Mouse (Mus musculus) midbrain, embryonic 16.5 days (tissue): ENCODE measurements at regions not wholly inside any gene's neighbourhood (a gene's known extent, or its start where the extent isn't known, plus 50 kb on each side); places are given as distances from the start of the nearest gene placed in this dataset.

Experiments
- ATAC-seq: fragments of 200-750 bp; cut with Nextera tagmentation; 2 replicates; pipeline ENCODE4 v1.8.0; 2017; ENCODE audit warnings: moderate TSS enrichment
- H3K27ac ChIP-seq: fragments of 300-500 bp; sonication (generic); 2 replicates; pipeline ENCODE4 v1.5.1; 2014; ENCODE audit warnings: mild to moderate bottlenecking, low read length, mixed read lengths
- H3K27me3 ChIP-seq: fragments of 300-500 bp; sonication (generic); 2 replicates; pipeline ENCODE4 v1.6.1; 2014; ENCODE audit warnings: low read depth, low read length, mixed read lengths; ENCODE audit not compliant: control insufficient read depth, insufficient read depth
- H3K36me3 ChIP-seq: fragments of 300-500 bp; sonication (generic); 2 replicates; pipeline ENCODE4 v1.6.1; 2014; ENCODE audit warnings: mild to moderate bottlenecking, low read length, moderate library complexity, mixed read lengths; ENCODE audit not compliant: control insufficient read depth, insufficient read depth
- H3K4me1 ChIP-seq: fragments of 300-500 bp; sonication (generic); 2 replicates; pipeline ENCODE4 v1.6.1; 2014; ENCODE audit warnings: mild to moderate bottlenecking, low read length, mixed read lengths; ENCODE audit not compliant: control insufficient read depth, insufficient read depth
- H3K4me2 ChIP-seq: fragments of 300-500 bp; sonication (generic); 2 replicates; pipeline ENCODE4 v1.6.1; 2014; ENCODE audit warnings: mild to moderate bottlenecking, low read length, mixed read lengths
- H3K4me3 ChIP-seq: fragments of 300-500 bp; sonication (generic); 2 replicates; pipeline ENCODE4 v1.5.1; 2014; ENCODE audit warnings: low read depth, mild to moderate bottlenecking, low read length, moderate library complexity, mixed read lengths
- H3K9ac ChIP-seq: fragments of 300-500 bp; sonication (generic); 2 replicates; pipeline ENCODE4 v1.6.1; 2014; ENCODE audit warnings: low read depth, low read length, mixed read lengths
- H3K9me3 ChIP-seq: fragments of 300-500 bp; sonication (generic); replicated peaks from 2 replicates; pipeline ENCODE4 v1.6.1; 2014; ENCODE audit warnings: mild to moderate bottlenecking, low read length, mixed read lengths; ENCODE audit not compliant: control insufficient read depth, poor library complexity, severe bottlenecking
- WGBS: fragments of 180-500 bp; shearing (Covaris S2); extraction: QIAGEN DNeasy Blood & Tissue Kit; methylation state at CpG from one replicate; pipeline ENCODE4 v1.1.7; 2014; 5-methylcytosine and 5-hydroxymethylcytosine counted together

DNA sequence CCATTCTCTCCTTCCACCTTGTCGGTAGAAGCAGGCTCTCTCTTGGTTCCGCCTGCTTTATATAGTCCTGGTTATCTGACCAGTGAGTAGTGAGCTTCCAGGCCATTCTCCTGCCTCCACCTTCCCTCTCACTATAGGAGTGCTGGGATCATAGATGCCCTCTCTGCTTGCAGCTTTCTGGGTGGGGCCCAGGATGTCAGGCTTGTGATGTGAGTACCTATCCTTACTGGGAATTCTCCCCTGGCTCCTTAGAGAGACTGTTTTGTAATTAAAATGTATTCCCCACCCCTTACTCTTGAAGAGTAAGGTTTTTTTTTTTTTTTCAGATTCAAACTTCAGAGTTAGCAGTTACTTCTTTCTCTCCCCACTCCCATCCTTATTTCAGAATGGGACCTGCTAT is 291.1 kb upstream of the Rtl1 start:
- no peak for ATAC-seq

DNA sequence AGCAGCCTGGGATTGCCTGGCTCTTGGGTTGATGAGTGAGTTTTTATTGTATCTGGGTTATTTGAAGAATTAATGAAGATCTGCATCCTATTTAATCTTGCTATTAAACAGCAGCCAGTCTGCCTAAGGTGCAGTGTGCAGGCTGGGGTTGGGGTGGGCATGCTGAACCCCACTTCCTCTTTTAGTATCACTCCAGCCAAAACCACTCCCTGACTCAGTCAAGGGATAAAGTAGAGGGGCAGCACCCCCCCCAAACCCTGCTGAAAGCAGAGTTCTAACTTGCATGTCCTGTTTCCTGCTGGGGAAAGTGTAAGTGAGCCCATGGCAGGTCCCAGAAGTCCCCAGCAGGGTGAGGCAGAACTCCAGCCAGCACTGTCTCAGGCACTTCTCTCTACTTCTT is 292.7 kb upstream of the Rtl1 start:
- no peak overlapping the region for H3K4me3 ChIP-seq
- ATAC-seq, result no peak

More for the DNA sequence above, 291.1 kb upstream of the Rtl1 start:
- Histone ChIP-seq H3K4me2 (no peak overlapping the region), H3K9ac (no peak overlapping the region), H3K4me3 (no peak overlapping the region), H3K27me3 (no peaks in the 10 kb centered on the region), H3K9me3 (no peaks in the 10 kb centered on the region), H3K36me3 (no peaks in the 10 kb centered on the region), H3K4me1 (no peaks in the 10 kb centered on the region), H3K27ac (no peak overlapping the region)
- 81% methylated on average over 2 of the region's 2 CpGs for WGBS

GRCm38 (mm10) chr12:109893657-109894056 is 293.5 kb upstream of the Rtl1 start:
- no peak overlapping the region for H3K9ac ChIP-seq
- no peaks in the 10 kb centered on the region for H3K4me1 ChIP-seq
- no peak overlapping the region for H3K4me2 ChIP-seq
- H3K27ac ChIP-seq, result no peak overlapping the region
- H3K27me3 ChIP-seq, result no peaks in the 10 kb centered on the region
- no peaks in the 10 kb centered on the region for H3K36me3 ChIP-seq
- H3K9me3 ChIP-seq, result no peaks in the 10 kb centered on the region
- no peak for ATAC-seq
- WGBS, result 73% methylated on average over 4 of the region's 4 CpGs
- H3K4me3 ChIP-seq, result no peak overlapping the region

More for the DNA sequence above, 292.7 kb upstream of the Rtl1 start:
- Histone ChIP-seq H3K9me3 (no peaks in the 10 kb centered on the region), H3K4me2 (no peak overlapping the region), H3K9ac (no peak overlapping the region), H3K27me3 (no peaks in the 10 kb centered on the region), H3K27ac (no peak overlapping the region), H3K36me3 (no peaks in the 10 kb centered on the region), H3K4me1 (no peaks in the 10 kb centered on the region)

- 81% methylated on average over 7 of the region's 7 CpGs for WGBS
These were observed 295.3 kb upstream of the Rtl1 start for GRCm38 (mm10) chr12:109895389-109895788.

DNA sequence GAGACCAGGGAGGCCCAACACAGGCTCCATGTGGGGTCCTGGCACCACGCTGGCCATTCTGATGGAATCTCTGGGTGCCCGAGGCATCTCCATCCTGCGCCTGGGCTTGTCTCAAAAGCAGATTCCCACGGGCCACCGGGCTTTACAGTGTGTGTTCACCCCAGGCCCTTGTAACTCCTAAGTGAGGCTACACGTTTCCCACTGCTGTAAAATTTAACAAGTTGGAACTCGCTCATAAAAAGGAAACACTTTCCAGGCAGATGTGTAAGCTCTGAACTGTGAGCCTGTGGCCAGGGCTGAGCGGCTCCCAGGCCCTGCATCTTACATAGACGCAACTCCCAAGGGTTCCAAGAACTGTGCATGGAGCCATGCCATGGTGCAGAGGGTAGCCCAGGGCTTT is 296.3 kb upstream of the Rtl1 start:
- no peaks in the 10 kb centered on the region for H3K4me1 ChIP-seq
- no peak overlapping the region for H3K4me2 ChIP-seq
- H3K27me3 ChIP-seq, result no peaks in the 10 kb centered on the region
- 94% methylated on average over 9 of the region's 9 CpGs for WGBS
- no peak overlapping the region for H3K9ac ChIP-seq
- no peak overlapping the region for H3K4me3 ChIP-seq
- no peaks in the 10 kb centered on the region for H3K9me3 ChIP-seq
- no peak for ATAC-seq
- no peaks in the 10 kb centered on the region for H3K36me3 ChIP-seq
- H3K27ac ChIP-seq, result no peak overlapping the region

More at GRCm38 (mm10) chr12:109895389-109895788, 295.3 kb upstream of the Rtl1 start:
- H3K4me3 ChIP-seq, result no peak overlapping the region
- H3K9me3 ChIP-seq, result no peaks in the 10 kb centered on the region
- no peak overlapping the region for H3K4me2 ChIP-seq
- no peaks in the 10 kb centered on the region for H3K36me3 ChIP-seq
- H3K4me1 ChIP-seq, result no peaks in the 10 kb centered on the region
- no peaks in the 10 kb centered on the region for H3K27me3 ChIP-seq
- H3K27ac ChIP-seq, result no peak overlapping the region
- no peak for ATAC-seq
- no peak overlapping the region for H3K9ac ChIP-seq

- WGBS, result 93% methylated on average over 10 of the region's 10 CpGs
- Histone ChIP-seq H3K9me3 (no peaks in the 10 kb centered on the region), H3K36me3 (no peaks in the 10 kb centered on the region), H3K4me2 (no peak overlapping the region), H3K4me1 (no peaks in the 10 kb centered on the region), H3K4me3 (no peak overlapping the region), H3K27ac (no peak overlapping the region), H3K9ac (no peak overlapping the region), H3K27me3 (no peaks in the 10 kb centered on the region)
- ATAC-seq, result no peak
These were observed 296.8 kb upstream of the Rtl1 start for GRCm38 (mm10) chr12:109896906-109897305.

DNA sequence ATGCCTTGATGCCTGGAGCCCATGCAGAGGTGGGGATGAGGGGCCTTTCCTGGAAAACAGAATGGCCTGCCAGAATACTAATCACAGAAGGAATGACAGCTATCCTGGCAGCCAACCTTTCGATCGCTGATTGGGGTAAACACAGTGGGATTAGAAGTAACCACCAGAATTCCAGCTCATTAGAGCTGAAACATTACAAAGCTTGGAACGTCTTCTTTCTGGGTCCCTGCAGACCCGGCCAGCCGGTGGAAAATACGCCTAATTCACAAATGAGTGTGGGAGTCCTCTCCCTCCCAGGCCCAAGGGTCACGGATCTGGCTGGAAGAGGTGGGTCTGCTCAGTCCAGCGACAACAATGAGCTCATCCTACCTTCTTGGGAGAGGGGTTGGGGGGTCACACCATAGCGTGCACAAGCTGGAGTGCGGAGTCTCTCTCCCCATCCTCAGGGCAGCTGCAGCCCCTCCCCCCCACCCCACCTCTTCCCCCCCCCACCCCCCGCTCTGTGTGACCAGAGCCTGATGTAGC is 297.8 kb upstream of the Rtl1 start:
- 64% methylated on average over 11 of the region's 11 CpGs for WGBS
- no peak overlapping the region for H3K4me3 ChIP-seq
- no peaks in the 10 kb centered on the region for H3K27me3 ChIP-seq
- H3K4me1 ChIP-seq, result no peaks in the 10 kb centered on the region
- no peaks in the 10 kb centered on the region for H3K9me3 ChIP-seq
- H3K9ac ChIP-seq, result no peak overlapping the region
- no peak overlapping the region for H3K27ac ChIP-seq
- H3K36me3 ChIP-seq, result no peaks in the 10 kb centered on the region
- H3K4me2 ChIP-seq, result no peak overlapping the region
- ATAC-seq, result no peak

DNA sequence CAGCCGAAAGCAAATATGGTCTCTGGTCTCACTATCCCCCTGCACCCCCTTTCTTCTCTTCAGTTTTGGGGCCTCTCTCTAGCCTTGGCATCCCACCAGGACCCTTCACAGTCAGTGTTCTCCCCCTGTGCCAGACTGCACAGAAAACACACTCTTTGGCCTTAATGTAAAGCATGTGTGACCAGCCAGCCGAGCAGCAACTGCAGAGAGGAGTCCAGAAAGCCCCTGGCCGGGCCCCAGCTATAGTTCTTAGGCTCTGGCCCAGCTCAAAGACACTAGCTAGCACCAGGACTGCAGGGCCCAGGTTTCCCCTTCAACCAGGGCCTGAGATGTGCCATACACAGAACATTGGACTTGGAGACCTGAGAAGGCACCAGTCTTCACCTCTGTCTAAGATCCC is 299.3 kb upstream of the Rtl1 start:
- H3K4me2 ChIP-seq, result no peak overlapping the region
- no peak overlapping the region for H3K4me3 ChIP-seq
- H3K27ac ChIP-seq, result no peak overlapping the region
- no peaks in the 10 kb centered on the region for H3K9me3 ChIP-seq
- no peaks in the 10 kb centered on the region for H3K4me1 ChIP-seq
- H3K36me3 ChIP-seq, result no peaks in the 10 kb centered on the region
- no peak overlapping the region for H3K9ac ChIP-seq
- H3K27me3 ChIP-seq, result no peaks in the 10 kb centered on the region
- 86% methylated on average over 3 of the region's 3 CpGs for WGBS
- ATAC-seq, result no peak

- Histone ChIP-seq H3K4me3 (no peak overlapping the region), H3K9me3 (no peaks in the 10 kb centered on the region), H3K4me1 (no peaks in the 10 kb centered on the region), H3K36me3 (no peaks in the 10 kb centered on the region), H3K27me3 (no peaks in the 10 kb centered on the region), H3K4me2 (no peak overlapping the region), H3K9ac (no peak overlapping the region), H3K27ac (no peak overlapping the region)
- ATAC-seq, result no peak
- WGBS, result 11% methylated on average over 9 of the region's 9 CpGs
These were observed 310.9 kb upstream of the Rtl1 start for GRCm38 (mm10) chr12:109910966-109911495.
